Mouse (Mus musculus) liver, postnatal 0 days (tissue): ENCODE data around the gene Cpm. TPM values are rescaled to one million over a fixed set of nuclear protein-coding genes. Genes with fewer than 3 reads are reported as not detected.

ENCODE experiments used
- ATAC-seq: fragments of 200-750 bp; cut with Nextera tagmentation; 2 replicates; pipeline ENCODE4 v1.8.0; 2017; ENCODE audit warnings: mild to moderate bottlenecking, moderate library complexity
- DNase-seq: peaks from one replicate; pipeline ENCODE4 v3.0.0-alpha.2; 2016
- H3K27ac ChIP-seq: fragments of 300-500 bp; sonication (generic); 2 replicates; pipeline ENCODE4 v1.5.1; 2014; ENCODE audit warnings: antibody characterized with exemption, moderate library complexity, mild to moderate bottlenecking, low read depth
- H3K27me3 ChIP-seq: fragments of 300-500 bp; sonication (generic); 2 replicates; pipeline ENCODE4 v1.6.1; 2014; ENCODE audit warnings: low read length, control low read depth, mixed read lengths; ENCODE audit not compliant: insufficient read depth
- H3K36me3 ChIP-seq: fragments of 300-500 bp; sonication (generic); replicated peaks from 2 replicates; pipeline ENCODE4 v1.6.1; 2014; ENCODE audit warnings: mild to moderate bottlenecking, control low read depth, low read length, moderate library complexity, mixed read lengths; ENCODE audit not compliant: insufficient read depth
- H3K4me1 ChIP-seq: fragments of 300-500 bp; sonication (generic); 2 replicates; pipeline ENCODE4 v1.6.1; 2014; ENCODE audit warnings: antibody characterized with exemption, mild to moderate bottlenecking, control low read depth; ENCODE audit not compliant: insufficient read depth
- H3K4me2 ChIP-seq: fragments of 300-500 bp; sonication (generic); 2 replicates; pipeline ENCODE4 v1.6.1; 2014; ENCODE audit warnings: low read depth, mild to moderate bottlenecking, low read length, moderate library complexity, mixed read lengths
- H3K4me3 ChIP-seq: fragments of 300-500 bp; sonication (generic); 2 replicates; pipeline ENCODE4 v1.5.1; 2014; ENCODE audit warnings: low read depth, low read length
- H3K9ac ChIP-seq: fragments of 300-500 bp; sonication (generic); replicated peaks from 2 replicates; pipeline ENCODE4 v1.6.1; 2014; ENCODE audit warnings: mild to moderate bottlenecking, moderate library complexity
- H3K9me3 ChIP-seq: fragments of 300-500 bp; sonication (generic); 2 replicates; pipeline ENCODE4 v1.6.1; 2016; ENCODE audit warnings: mild to moderate bottlenecking, control low read depth, low read length, mixed read lengths
- CTCF ChIP-seq: sonication (generic); IDR thresholded peaks from 2 replicates; pipeline ENCODE4 v1.5.1; 2016; ENCODE audit warnings: antibody characterized with exemption, low read depth
- EP300 ChIP-seq: IDR thresholded peaks from 2 replicates; pipeline ENCODE4 v1.6.1; 2016; ENCODE audit warnings: antibody characterized with exemption, low read depth, mild to moderate bottlenecking
- WGBS: fragments of 180-500 bp; shearing (Covaris S2); extraction: QIAGEN DNeasy Blood & Tissue Kit; methylation state at CpG from one replicate; pipeline ENCODE4 v1.1.7; 2014; ENCODE audit not compliant: insufficient replicate concordance; 5-methylcytosine and 5-hydroxymethylcytosine counted together
- polyA plus RNA-seq: library from polyadenylated mRNA; unstranded; fragments of >200 nt; fragmentation: Nextera tagmentation; extraction: Ambion mirVana; gene quantifications from 2 replicates; pipeline ENCODE4 v1.2.1, GENCODE M21; 2015

Gene Cpm
- polyA plus RNA-seq, 1 experiment from 2014 or later: 7.0 TPM

DNA sequence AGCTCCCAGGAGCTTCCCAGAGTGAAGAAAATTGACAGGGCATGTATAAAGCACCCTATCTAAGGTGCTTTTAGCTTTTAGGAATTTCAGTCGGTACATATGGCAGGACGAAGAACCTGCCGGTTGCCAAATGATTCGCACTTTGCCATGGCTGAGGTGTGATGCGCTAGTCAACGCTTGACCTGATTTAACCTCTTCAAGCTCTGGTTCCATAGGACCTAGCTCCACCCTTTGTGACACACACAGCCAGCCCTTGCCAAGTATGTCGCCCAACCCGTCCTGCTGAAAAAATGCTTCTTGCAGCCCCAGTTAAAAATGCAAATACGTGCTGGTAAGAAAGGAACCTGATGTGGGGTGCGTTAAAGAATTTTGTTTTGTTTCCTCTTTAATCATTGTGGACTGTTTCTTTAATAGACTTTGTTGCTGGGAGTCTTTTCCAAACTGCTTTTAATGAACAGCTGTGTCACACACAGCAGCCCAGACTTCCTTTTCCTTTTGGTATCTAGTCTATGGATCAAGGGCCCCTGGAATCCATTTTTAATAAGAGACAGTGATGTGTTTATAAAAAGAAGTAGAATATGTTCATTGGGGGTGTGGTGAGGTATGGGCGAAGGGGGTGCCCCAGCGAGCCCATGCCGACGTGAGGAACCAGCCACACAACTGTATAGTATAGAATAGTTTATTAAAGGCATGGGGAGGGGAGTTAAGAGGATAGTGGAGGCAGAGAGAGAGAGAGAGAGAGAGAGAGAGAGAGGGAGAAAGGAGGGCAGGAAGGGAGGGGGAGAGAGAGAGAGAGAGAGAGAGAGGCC is 34.0 kb downstream of the Cpm start:
- peak; percentile 91 for ATAC-seq
- no peaks in the 10 kb centered on the region for H3K27me3 ChIP-seq
- TF ChIP-seq CTCF (no peak), EP300 (no peak)
- peaks cover 6% of the 10 kb centered on the region; the same call in 1 of the 2 replicates for H3K4me1 ChIP-seq
- no peak overlapping the region for H3K4me3 ChIP-seq
- H3K4me2 ChIP-seq: peak overlapping the region; percentile 53
- H3K9ac ChIP-seq: no peak overlapping the region
- DNase-seq: peak; percentile 40
- peak overlapping the region; percentile 74 for H3K27ac ChIP-seq
- no peaks in the 10 kb centered on the region for H3K36me3 ChIP-seq
- H3K9me3 ChIP-seq: no peaks in the 10 kb centered on the region
- 51% methylated on average over 14 of the region's 14 CpGs for WGBS

- WGBS: 44% methylated on average over 9 of the region's 9 CpGs
- Histone ChIP-seq H3K27me3 (no peaks in the 10 kb centered on the region), H3K9ac (peak overlapping the region; percentile 32; the same call in 1 of the 2 replicates), H3K4me1 (peaks cover 6% of the 10 kb centered on the region; the same call in 1 of the 2 replicates), H3K36me3 (no peaks in the 10 kb centered on the region), H3K4me2 (peak overlapping the region; percentile 53), H3K27ac (peak overlapping the region; percentile 74), H3K4me3 (peak overlapping the region; percentile 9; the same call in 1 of the 2 replicates), H3K9me3 (no peaks in the 10 kb centered on the region)
- TF ChIP-seq EP300: no peak
- TF ChIP-seq CTCF: no peak
- DNase-seq: peak; percentile 70
- ATAC-seq: peak; percentile 68
Measured at GRCm38 (mm10) chr10:117663865-117664200, 34.5 kb downstream of the Cpm start.

- Histone ChIP-seq H3K4me2 (peak overlapping the region; percentile 53), H3K27ac (peak overlapping the region; percentile 74), H3K9me3 (no peaks in the 10 kb centered on the region), H3K4me1 (peaks cover 6% of the 10 kb centered on the region; the same call in 1 of the 2 replicates), H3K27me3 (no peaks in the 10 kb centered on the region), H3K36me3 (no peaks in the 10 kb centered on the region), H3K4me3 (peak overlapping the region; percentile 9; the same call in 1 of the 2 replicates), H3K9ac (peak overlapping the region; percentile 32; the same call in 1 of the 2 replicates)
- 58% methylated on average over 14 of the region's 14 CpGs for WGBS
- peak; percentile 4; the same call in 1 of the 2 replicates for ATAC-seq
- TF ChIP-seq CTCF: no peak
- no peak for TF ChIP-seq EP300
- no peak for DNase-seq
Measured at GRCm38 (mm10) chr10:117664208-117664925, 35.1 kb downstream of the Cpm start.

GRCm38 (mm10) chr10:117664926-117665209 is 35.6 kb downstream of the Cpm start:
- Histone ChIP-seq H3K36me3 (no peaks in the 10 kb centered on the region), H3K9me3 (no peaks in the 10 kb centered on the region), H3K4me1 (peaks cover 6% of the 10 kb centered on the region; the same call in 1 of the 2 replicates), H3K9ac (no peak overlapping the region), H3K27me3 (no peaks in the 10 kb centered on the region), H3K4me2 (no peak overlapping the region), H3K4me3 (no peak overlapping the region), H3K27ac (peak overlapping the region; percentile 74)
- ATAC-seq: no peak
- DNase-seq: no peak
- no peak for TF ChIP-seq EP300

GRCm38 (mm10) chr10:117665376-117666275 is 36.3 kb downstream of the Cpm start:
- WGBS: 66% methylated on average over 9 of the region's 9 CpGs
- ATAC-seq (no peak), DNase-seq (no peak)
- Histone ChIP-seq H3K9ac (no peak overlapping the region), H3K27ac (no peak overlapping the region), H3K9me3 (no peaks in the 10 kb centered on the region), H3K36me3 (no peaks in the 10 kb centered on the region), H3K4me2 (no peak overlapping the region), H3K4me1 (peaks cover 6% of the 10 kb centered on the region; the same call in 1 of the 2 replicates), H3K27me3 (no peaks in the 10 kb centered on the region), H3K4me3 (no peak overlapping the region)
- no peak for TF ChIP-seq CTCF
- TF ChIP-seq EP300: no peak

DNA sequence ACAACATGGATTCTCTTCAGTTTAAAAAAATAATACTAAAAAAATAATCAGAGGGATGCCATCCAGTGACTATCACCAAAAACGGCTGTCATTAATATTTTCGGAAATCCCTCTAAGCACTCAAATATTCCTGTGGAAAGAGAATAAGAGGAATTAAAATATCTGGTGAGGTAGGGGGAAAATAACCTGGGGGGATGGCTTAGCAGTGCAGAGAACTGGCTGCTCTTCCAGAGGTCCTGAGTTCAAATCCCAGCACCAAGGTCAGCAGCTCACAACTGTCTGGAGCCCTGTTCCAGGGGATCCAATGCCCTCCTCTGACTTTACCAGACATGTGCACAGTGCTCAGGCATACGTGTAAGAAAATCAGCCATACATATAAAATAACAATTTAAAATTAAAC is 37.1 kb downstream of the Cpm start:
- H3K4me3 ChIP-seq: no peak overlapping the region
- no peak overlapping the region for H3K4me2 ChIP-seq
- no peak overlapping the region for H3K27ac ChIP-seq
- H3K9me3 ChIP-seq: no peaks in the 10 kb centered on the region
- H3K9ac ChIP-seq: no peak overlapping the region
- H3K4me1 ChIP-seq: peaks cover 6% of the 10 kb centered on the region; the same call in 1 of the 2 replicates
- ATAC-seq (no peak), DNase-seq (no peak)
- WGBS: 78% methylated on average over 3 of the region's 3 CpGs
- no peaks in the 10 kb centered on the region for H3K27me3 ChIP-seq
- H3K36me3 ChIP-seq: no peaks in the 10 kb centered on the region
- TF ChIP-seq CTCF: no peak
- TF ChIP-seq EP300: no peak
